Mouse (Mus musculus) forebrain, embryonic 12.5 days (tissue): Measurements from ENCODE around the gene Chd9. TPM values are rescaled to one million over a fixed set of nuclear protein-coding genes. Genes with fewer than 3 reads are reported as not detected.
A peak's percentile ranks its signal among the peaks of the same experiment; 100 is the strongest.
"Not testable (repeated sequence)": the region's sequence is repeated elsewhere in the genome, so short reads cannot be mapped to it uniquely, and the experiment has no call there.

ENCODE experiments used
- ATAC-seq: fragments of 200-750 bp; cut with Nextera tagmentation; 2 replicates; pipeline ENCODE4 v1.8.0; 2017; ENCODE audit warnings: moderate TSS enrichment; ENCODE audit not compliant: low FRiP score
- H3K27ac ChIP-seq: fragments of 300-500 bp; sonication (generic); 2 replicates; pipeline ENCODE4 v1.5.1; 2016; ENCODE audit warnings: mild to moderate bottlenecking
- H3K27me3 ChIP-seq: fragments of 300-500 bp; sonication (generic); 2 replicates; pipeline ENCODE4 v1.6.1; 2016; ENCODE audit warnings: mild to moderate bottlenecking
- H3K36me3 ChIP-seq: fragments of 300-500 bp; sonication (generic); replicated peaks from 2 replicates; pipeline ENCODE4 v1.6.1; 2016; ENCODE audit warnings: mild to moderate bottlenecking
- H3K4me1 ChIP-seq: fragments of 300-500 bp; sonication (generic); 2 replicates; pipeline ENCODE4 v1.6.1; 2016
- H3K4me2 ChIP-seq: fragments of 300-500 bp; sonication (generic); 2 replicates; pipeline ENCODE4 v1.6.1; 2016; ENCODE audit warnings: mild to moderate bottlenecking, moderate library complexity
- H3K4me3 ChIP-seq: fragments of 300-500 bp; sonication (generic); replicated peaks from 2 replicates; pipeline ENCODE4 v1.5.1; 2016; ENCODE audit warnings: mild to moderate bottlenecking
- H3K9ac ChIP-seq: fragments of 300-500 bp; sonication (generic); 2 replicates; pipeline ENCODE4 v1.6.1; 2016; ENCODE audit warnings: mild to moderate bottlenecking
- H3K9me3 ChIP-seq: fragments of 300-500 bp; sonication (generic); 2 replicates; pipeline ENCODE4 v1.6.1; 2016
- whole genome bisulfite sequencing: fragments of 180-500 bp; shearing (Covaris S2); methylation state at CpG from one replicate; pipeline ENCODE4 v1.1.7; 2016; 5-methylcytosine and 5-hydroxymethylcytosine counted together
- polyA plus RNA-seq: library from polyadenylated mRNA; unstranded; fragments of >200 nt; fragmentation: Nextera tagmentation; extraction: Ambion mirVana; gene quantifications from 2 replicates; pipeline ENCODE4 v1.2.1, GENCODE M21; 2016

Gene Chd9
- polyA plus RNA-seq, 1 experiment from 2014 or later: 73.3 TPM

DNA sequence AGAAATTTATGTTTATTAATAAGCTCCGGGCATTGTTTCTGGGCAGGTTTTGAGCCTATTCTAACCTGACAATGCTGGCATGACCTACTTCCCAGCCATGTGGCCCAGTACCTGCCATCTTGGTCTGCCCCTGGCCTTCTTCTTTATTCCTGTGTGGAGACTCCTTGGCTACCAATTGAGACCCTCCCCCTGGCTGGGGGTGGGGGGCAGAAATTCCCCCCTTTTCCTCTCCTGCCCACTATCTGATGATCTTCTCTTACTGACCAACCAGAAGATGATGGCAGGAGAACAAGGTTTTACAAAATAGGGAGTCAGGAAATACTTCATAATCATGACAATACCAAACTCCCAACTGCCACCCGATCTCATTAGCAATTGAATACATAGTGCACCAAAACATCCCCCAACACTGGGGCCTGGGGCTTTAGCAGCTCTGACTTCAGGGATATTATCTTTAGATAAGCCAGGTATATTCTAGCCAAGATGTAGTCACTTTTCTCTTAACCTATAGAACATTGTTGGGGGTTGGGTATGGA is 76.1 kb downstream of the Chd9 start:
- 75% methylated on average over 2 of the region's 2 CpGs for WGBS
- H3K27me3 ChIP-seq: 0 out of 2 replicates have a peak, but pooled peaks cover 7% of the 10 kb centered on the region

GRCm38 (mm10) chr8:90906922-90907321 is 78.8 kb downstream of the Chd9 start:
- no peaks in the 10 kb centered on the region for H3K9me3 ChIP-seq
- H3K27ac ChIP-seq: no peak overlapping the region
- no peak overlapping the region for H3K4me2 ChIP-seq
- ATAC-seq: no peak
- 0 out of 2 replicates have a peak, but pooled peaks cover 7% of the 10 kb centered on the region for H3K27me3 ChIP-seq
- peaks cover 15% of the 10 kb centered on the region for H3K4me1 ChIP-seq
- H3K4me3 ChIP-seq: no peak overlapping the region
- no peaks in the 10 kb centered on the region for H3K36me3 ChIP-seq
- no peak overlapping the region for H3K9ac ChIP-seq
- WGBS: 92% methylated on average over 4 of the region's 4 CpGs

More for the DNA sequence above, 76.1 kb downstream of the Chd9 start:
- Histone ChIP-seq H3K4me1 (peaks cover 11% of the 10 kb centered on the region), H3K4me3 (no peak overlapping the region), H3K9ac (no peak overlapping the region), H3K36me3 (no peaks in the 10 kb centered on the region), H3K4me2 (no peak overlapping the region), H3K27ac (no peak overlapping the region), H3K9me3 (no peaks in the 10 kb centered on the region)
- ATAC-seq: no peak

DNA sequence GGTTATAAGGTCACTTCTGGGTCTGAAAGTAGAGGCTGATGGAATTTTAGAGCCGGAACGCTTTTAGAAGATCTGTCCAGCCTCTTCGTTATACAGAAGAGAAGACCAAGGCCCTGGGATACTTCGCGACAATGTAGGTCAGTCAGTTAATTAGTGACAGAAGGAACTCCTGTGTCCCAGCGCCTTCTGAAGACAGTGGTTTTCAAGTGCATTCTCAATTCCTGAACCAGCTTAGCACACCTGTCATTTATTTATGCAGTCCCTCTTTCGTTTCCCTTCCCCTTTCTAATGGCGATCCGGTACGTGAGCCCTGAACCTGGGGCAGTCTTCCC is 79.3 kb downstream of the Chd9 start:
- H3K4me2 ChIP-seq: peak overlapping the region; percentile 100
- WGBS: 20% methylated on average over 10 of the region's 10 CpGs
- peak overlapping the region; percentile 86 for H3K27ac ChIP-seq

GRCm38 (mm10) chr8:90907848-90908551 is 79.8 kb downstream of the Chd9 start:
- Histone ChIP-seq H3K27me3 (0 out of 2 replicates have a peak, but pooled peaks cover 7% of the 10 kb centered on the region), H3K4me2 (peak overlapping the region; percentile 100), H3K4me3 (peak overlapping the region; percentile 91), H3K36me3 (no peaks in the 10 kb centered on the region), H3K9ac (peak overlapping the region; percentile 87), H3K27ac (peak overlapping the region; percentile 86), H3K9me3 (no peaks in the 10 kb centered on the region), H3K4me1 (peaks cover 15% of the 10 kb centered on the region)
- ATAC-seq: peak; percentile 97
- under 1% methylated on average over 72 of the region's 89 CpGs for WGBS

More for the DNA sequence above, 79.3 kb downstream of the Chd9 start:
- H3K9me3 ChIP-seq: no peaks in the 10 kb centered on the region
- 0 out of 2 replicates have a peak, but pooled peaks cover 7% of the 10 kb centered on the region for H3K27me3 ChIP-seq
- H3K36me3 ChIP-seq: no peaks in the 10 kb centered on the region
- H3K9ac ChIP-seq: peak overlapping the region; percentile 87
- ATAC-seq: no peak
- H3K4me1 ChIP-seq: peaks cover 15% of the 10 kb centered on the region
- peak overlapping the region; percentile 91 for H3K4me3 ChIP-seq

GRCm38 (mm10) chr8:90908580-90909471 is 80.7 kb downstream of the Chd9 start:
- peaks cover 15% of the 10 kb centered on the region for H3K4me1 ChIP-seq
- H3K4me2 ChIP-seq: peak overlapping the region; percentile 100
- ATAC-seq: peak; percentile 69
- peak overlapping the region; percentile 87 for H3K9ac ChIP-seq
- whole genome bisulfite sequencing: under 1% methylated on average over 80 of the region's 89 CpGs
- peak overlapping the region; percentile 42; the same call in 1 of the 2 replicates for H3K27ac ChIP-seq
- peak overlapping the region; percentile 91 for H3K4me3 ChIP-seq
- H3K9me3 ChIP-seq: no peaks in the 10 kb centered on the region
- H3K27me3 ChIP-seq: 0 out of 2 replicates have a peak, but pooled peaks cover 7% of the 10 kb centered on the region
- H3K36me3 ChIP-seq: no peaks in the 10 kb centered on the region

DNA sequence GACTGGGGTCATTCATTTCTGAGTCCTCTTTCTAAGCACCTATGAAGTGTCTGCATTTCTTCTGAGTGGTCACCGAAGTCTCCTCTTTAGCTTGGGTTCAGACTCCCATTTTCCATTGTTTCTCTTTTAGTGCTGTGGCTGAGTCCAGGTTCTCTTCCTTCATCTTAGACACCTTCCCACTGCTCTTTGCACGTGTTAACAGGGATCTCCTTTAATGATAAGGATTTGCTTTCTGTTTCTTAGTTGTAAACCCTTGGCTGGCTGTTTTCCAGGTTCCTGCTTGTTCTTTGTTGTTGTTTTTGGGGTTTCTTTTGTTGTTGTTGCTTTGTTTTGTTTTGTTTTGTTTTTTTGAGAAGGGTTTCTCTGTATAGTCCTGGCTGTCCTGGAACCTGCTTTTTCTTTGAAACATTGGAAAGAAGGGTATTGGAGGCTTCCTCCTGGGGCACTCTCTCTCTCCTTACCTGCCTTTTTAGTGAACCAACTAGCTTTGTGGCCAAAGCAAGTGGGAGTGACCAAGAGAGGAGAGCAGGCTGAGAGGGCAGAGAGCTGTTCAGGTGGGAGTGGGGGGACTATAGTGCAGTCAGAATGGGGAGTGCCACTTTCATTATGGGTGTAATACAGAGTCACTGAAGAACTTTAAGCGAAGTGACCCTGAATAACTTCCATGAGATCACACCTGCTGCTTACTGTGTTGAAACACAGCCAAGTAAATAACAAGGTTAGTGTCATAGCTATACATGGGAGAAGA is 95.2 kb downstream of the Chd9 start:
- no peak overlapping the region for H3K4me2 ChIP-seq
- no peaks in the 10 kb centered on the region for H3K4me1 ChIP-seq
- no peak for ATAC-seq
- H3K4me3 ChIP-seq: no peak overlapping the region
- H3K27me3 ChIP-seq: no peaks in the 10 kb centered on the region
- no peak overlapping the region for H3K9ac ChIP-seq
- 82% methylated on average over 3 of the region's 3 CpGs for WGBS
- no peaks in the 10 kb centered on the region for H3K36me3 ChIP-seq
- H3K27ac ChIP-seq: no peak overlapping the region
- no peaks in the 10 kb centered on the region for H3K9me3 ChIP-seq

GRCm38 (mm10) chr8:90928412-90928811 is 100.3 kb downstream of the Chd9 start:
- H3K27me3 ChIP-seq: no peaks in the 10 kb centered on the region
- no peaks in the 10 kb centered on the region for H3K4me1 ChIP-seq
- no peak for ATAC-seq

GRCm38 (mm10) chr8:90930125-90930524 is 102.0 kb downstream of the Chd9 start:
- not testable (repeated sequence) for H3K27me3 ChIP-seq, H3K4me3 ChIP-seq, H3K36me3 ChIP-seq, H3K4me1 ChIP-seq, H3K4me2 ChIP-seq, H3K9me3 ChIP-seq, H3K9ac ChIP-seq, H3K27ac ChIP-seq, ATAC-seq

More at GRCm38 (mm10) chr8:90928412-90928811, 100.3 kb downstream of the Chd9 start:
- 76% methylated on average over 1 of the region's 1 CpGs for WGBS
- Histone ChIP-seq H3K36me3 (no peaks in the 10 kb centered on the region), H3K27ac (no peak overlapping the region), H3K4me2 (no peak overlapping the region), H3K9ac (no peak overlapping the region), H3K4me3 (no peak overlapping the region), H3K9me3 (no peaks in the 10 kb centered on the region)

DNA sequence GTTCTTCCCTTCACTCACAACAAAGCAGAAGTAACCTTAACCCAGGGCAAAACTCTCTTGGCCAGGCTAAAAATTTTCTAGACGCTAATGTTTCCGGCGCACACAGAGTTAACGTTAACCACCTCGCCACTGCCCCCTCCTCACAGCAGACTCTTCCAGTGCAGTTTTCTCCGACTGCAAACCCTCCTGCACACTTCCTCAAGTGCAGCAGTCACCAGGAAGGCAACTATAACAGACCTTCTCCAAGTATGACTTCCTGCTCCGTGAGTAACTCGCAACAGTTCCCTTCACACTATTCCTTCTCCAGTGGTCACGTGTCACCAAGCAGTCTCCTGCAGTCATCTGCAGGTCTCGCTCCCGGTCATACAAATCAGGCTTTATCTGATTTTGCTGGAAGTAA is 104.8 kb downstream of the Chd9 start:
- no peak for ATAC-seq
- H3K27ac ChIP-seq: no peak overlapping the region
- H3K27me3 ChIP-seq: no peaks in the 10 kb centered on the region
- no peak overlapping the region for H3K4me2 ChIP-seq
- H3K9ac ChIP-seq: no peak overlapping the region
- no peak overlapping the region for H3K4me3 ChIP-seq
- no peaks in the 10 kb centered on the region for H3K36me3 ChIP-seq
- WGBS: 66% methylated on average over 11 of the region's 11 CpGs
- no peaks in the 10 kb centered on the region for H3K9me3 ChIP-seq
- H3K4me1 ChIP-seq: no peaks in the 10 kb centered on the region

- ATAC-seq: no peak
- H3K4me1 ChIP-seq: no peaks in the 10 kb centered on the region
- 90% methylated on average over 1 of the region's 1 CpGs for WGBS
Measured at GRCm38 (mm10) chr8:90934786-90935185, 106.6 kb downstream of the Chd9 start.

GRCm38 (mm10) chr8:90936840-90937239 is 108.7 kb downstream of the Chd9 start:
- Histone ChIP-seq H3K9ac (no peak overlapping the region), H3K9me3 (no peaks in the 10 kb centered on the region), H3K36me3 (no peaks in the 10 kb centered on the region), H3K4me2 (no peak overlapping the region), H3K27me3 (no peaks in the 10 kb centered on the region), H3K4me3 (no peak overlapping the region), H3K27ac (no peak overlapping the region), H3K4me1 (no peaks in the 10 kb centered on the region)
- ATAC-seq: no peak
- 27% methylated on average over 1 of the region's 1 CpGs for WGBS

More at GRCm38 (mm10) chr8:90934786-90935185, 106.6 kb downstream of the Chd9 start:
- Histone ChIP-seq H3K27me3 (no peaks in the 10 kb centered on the region), H3K4me2 (no peak overlapping the region), H3K9me3 (no peaks in the 10 kb centered on the region), H3K9ac (no peak overlapping the region), H3K36me3 (no peaks in the 10 kb centered on the region), H3K27ac (no peak overlapping the region), H3K4me3 (no peak overlapping the region)
